Mouse (Mus musculus) ovary, postnatal 14 days (tissue): ENCODE results near the gene Lrrc4b.

Source experiments
- DNase-seq: peaks from one replicate; pipeline ENCODE4 v3.0.0; 2022; ENCODE audit warnings: low spot score

Gene Lrrc4b

DNA sequence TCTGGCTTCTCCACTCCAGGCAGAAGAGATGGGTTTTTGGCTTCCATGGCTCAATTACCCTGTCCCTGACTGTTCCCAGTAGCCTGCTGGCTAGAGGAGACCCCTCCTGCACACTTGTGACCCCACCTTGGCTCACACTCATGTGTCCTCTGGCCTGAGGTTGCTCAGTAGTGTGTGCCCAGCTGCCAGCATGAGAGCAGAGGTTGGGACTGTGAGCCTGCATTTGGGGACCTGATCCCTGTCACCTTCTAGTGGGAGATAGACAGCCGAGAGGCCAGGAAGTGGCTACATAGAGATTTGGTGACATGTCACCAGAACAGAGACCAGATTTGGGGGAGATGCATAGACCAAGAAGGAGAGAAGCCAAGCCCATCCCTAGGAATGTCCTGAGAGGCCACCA is 8.4 kb downstream of the Lrrc4b start:
- DNase-seq, result no peak

- DNase-seq, result no peak
These were observed 9.1 kb downstream of the Lrrc4b start for GRCm38 (mm10) chr7:44437933-44438332.

DNA sequence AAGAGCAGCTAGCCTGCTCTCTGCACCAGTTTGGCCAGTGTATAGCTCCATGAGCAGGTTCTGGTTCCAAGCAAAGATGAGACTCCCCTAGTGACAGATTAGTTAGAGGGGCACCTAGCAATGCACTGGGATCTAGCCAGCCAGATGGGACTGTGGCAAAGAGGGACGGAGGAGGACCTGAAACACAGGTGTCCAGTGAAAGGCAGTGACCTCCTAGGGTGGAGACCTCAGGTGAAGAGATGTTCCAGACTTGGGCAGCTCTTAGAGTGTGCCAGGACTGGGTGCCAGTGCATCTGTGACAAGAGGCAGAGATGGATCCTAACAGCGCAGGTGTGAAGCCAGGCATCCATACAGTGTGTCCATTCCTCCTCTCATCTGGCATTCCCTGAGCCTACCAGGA is 10.9 kb downstream of the Lrrc4b start:
- DNase-seq, result no peak

DNA sequence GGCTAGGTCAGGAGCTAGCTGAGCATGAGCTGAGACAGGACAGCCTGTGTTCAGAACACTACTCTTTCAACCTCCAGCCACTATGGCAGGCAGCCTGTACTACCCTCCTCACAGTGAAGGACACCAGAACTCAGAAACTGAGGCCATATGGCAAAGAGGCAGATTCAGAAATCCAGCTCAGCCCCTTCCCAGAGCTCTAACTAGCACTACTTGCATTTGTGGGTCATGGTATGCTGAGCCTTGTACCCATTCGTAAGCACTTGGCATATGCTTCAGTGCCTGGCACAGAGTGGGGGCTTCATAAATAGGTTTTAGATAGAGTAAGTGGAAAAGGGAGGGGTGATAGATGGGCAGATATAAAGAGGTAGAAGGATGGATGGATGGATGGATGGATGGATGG is 11.7 kb downstream of the Lrrc4b start:
- no peak for DNase-seq

DNA sequence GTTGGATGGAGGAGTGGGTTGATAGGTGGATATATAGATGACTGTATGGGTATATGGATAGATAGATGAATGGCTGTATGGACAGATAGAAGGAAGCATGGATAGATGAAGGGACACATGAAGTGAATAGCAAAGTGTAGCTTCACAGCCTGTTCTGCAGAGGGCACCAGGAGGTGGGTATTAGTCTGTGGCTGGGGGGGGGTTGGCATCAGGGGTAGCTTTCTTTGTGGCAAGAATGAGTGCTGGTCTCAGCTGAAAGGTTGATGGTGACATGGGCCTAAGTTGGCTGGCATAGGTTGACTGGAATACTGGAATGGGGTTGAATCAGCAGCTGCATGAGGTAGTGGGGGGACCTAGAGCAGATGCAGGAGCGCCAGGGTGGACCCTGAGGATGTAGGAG is 12.4 kb downstream of the Lrrc4b start:
- no peak for DNase-seq

DNA sequence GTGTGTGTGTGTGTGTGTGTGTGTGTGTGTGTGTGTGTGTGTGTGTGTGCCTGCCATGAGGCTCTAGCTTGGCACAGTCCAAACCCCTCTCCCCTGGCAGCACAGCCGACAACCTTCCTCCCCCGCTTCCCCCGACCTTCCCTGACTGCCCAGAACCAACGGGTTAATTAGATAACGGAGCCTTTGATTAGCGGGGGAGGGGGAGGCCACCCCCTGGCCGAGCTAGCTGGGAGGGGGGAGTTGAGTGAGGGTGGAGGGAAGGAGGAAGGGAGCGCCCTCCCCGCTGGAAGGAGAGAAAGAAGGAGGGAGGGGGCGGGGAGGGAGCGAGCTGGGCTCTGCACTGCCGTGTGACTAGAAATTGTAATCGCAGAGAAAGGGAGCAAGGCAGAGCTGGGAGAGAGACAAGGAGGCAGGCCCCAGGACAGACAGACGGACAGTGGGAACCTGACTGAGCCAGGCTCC is 12.9 kb downstream of the Lrrc4b start:
- DNase-seq, result no peak

GRCm38 (mm10) chr7:44442407-44442821 is 13.6 kb downstream of the Lrrc4b start:
- DNase-seq, result no peak

- DNase-seq, result no peak
These were observed 14.7 kb downstream of the Lrrc4b start for GRCm38 (mm10) chr7:44443268-44444173.

DNA sequence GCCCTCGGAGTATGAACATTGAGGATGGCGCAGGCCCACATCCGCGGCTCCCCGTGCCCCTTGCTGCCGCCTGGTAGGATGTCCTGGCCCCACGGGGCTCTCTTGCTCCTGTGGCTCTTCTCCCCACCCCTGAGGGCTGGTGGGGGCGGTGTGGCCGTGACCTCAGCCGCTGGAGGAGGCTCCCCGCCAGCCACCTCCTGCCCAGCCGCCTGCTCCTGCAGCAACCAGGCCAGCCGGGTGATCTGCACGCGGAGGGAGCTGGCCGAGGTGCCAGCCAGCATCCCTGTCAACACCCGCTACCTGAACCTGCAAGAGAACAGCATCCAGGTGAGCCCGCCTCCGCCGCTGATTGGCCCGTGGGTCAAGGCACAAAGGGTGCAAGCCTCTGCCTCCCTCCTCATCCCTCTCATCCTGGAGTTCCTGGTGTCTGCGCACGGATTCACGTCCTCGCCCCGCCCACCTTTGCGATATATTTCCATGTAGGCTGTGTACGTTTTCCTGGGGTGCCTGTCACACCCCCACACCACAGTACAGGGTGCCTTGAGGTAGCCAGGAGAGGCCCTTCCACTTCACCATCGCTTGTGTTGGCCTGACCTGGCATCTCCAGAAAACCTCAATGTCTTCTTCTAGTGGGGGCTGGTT is 16.2 kb downstream of the Lrrc4b start:
- DNase-seq, result no peak

GRCm38 (mm10) chr7:44445528-44445923 is 16.7 kb downstream of the Lrrc4b start:
- no peak for DNase-seq

DNA sequence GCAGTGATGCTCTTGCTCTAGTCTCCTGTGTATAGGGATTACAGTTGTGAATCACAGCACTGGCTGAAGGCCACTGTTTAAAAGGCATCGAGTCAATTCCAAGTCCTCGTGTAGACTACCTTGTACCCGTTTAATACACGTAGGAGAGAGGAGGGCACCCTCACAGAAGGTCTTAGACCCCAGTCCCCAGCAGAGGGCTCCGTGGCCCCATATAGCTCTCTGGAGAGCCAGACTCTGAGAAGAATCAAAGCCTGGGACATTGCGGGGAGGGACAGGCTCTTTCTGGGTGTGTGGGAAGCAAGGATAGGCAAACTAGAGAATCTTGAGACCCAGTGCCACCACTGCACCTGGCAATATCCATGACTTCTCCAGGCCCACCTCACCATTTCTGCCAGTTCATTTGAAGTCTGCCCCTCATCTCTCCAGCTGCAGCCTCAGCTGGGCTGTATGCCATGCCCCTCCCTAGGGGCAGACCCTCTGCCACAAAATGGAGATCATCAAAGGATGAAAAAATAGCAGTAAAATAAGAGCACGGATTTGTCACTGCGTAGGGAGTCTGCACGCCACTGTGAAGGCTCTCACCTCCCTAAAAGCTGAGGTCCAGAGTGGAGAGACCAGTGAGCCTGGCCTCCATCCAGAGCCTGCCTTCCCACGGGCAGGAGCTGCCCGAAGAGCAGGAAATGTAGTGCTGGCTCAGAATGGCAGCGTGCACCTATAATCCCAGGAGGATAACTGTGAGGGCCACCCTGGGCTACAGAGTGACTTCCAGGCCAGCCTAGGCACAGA is 17.4 kb downstream of the Lrrc4b start:
- DNase-seq, result no peak

DNA sequence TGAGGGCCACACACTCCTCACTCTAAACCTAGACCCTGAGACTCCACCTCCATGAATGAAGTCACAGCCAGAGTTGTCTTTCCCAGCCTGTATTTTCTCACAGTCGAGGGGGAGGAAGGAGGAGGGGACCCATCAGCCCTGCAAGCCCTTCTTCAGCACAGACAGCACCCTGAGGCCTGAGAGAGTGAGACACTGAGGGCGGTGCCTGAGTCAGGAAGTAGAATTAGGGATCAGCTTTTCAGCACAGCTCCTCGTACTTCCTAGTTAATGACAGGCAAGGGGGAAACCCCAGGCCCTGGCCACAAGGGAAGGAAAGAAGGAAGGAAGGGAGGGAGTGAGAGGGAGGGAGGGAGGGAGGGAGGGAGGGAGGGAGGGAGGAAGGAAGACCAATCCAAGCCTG is 24.4 kb downstream of the Lrrc4b start:
- DNase-seq, result no peak

DNA sequence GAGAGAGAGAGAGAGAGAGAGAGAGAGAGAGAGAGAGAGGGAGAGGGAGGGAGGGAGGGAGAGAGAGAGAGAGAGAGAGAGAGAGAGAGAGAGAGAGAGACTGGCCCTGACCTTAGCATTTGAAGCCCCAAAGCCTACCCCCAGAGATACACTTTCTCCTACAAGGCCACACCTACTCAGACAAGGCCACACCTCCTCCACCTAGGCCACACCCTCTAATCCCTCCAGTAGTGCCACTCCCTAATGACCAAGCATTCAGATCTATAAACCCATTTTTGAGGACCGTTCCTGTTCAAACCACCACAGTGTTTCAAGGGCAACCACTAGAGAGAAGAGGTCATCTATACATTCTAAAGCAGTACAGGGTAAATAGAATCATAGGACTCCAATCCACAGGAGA is 27.5 kb downstream of the Lrrc4b start:
- DNase-seq, result no peak

GRCm38 (mm10) chr7:44460067-44460466 is 31.2 kb downstream of the Lrrc4b start:
- DNase-seq, result no peak

- no peak for DNase-seq
These were observed 32.1 kb downstream of the Lrrc4b start for GRCm38 (mm10) chr7:44460767-44461502.

GRCm38 (mm10) chr7:44461503-44462217 is 32.8 kb downstream of the Lrrc4b start:
- no peak for DNase-seq

- no peak for DNase-seq
These were observed 33.6 kb downstream of the Lrrc4b start for GRCm38 (mm10) chr7:44462218-44463055.

- no peak for DNase-seq
These were observed 34.2 kb downstream of the Lrrc4b start for GRCm38 (mm10) chr7:44463056-44463425.

DNA sequence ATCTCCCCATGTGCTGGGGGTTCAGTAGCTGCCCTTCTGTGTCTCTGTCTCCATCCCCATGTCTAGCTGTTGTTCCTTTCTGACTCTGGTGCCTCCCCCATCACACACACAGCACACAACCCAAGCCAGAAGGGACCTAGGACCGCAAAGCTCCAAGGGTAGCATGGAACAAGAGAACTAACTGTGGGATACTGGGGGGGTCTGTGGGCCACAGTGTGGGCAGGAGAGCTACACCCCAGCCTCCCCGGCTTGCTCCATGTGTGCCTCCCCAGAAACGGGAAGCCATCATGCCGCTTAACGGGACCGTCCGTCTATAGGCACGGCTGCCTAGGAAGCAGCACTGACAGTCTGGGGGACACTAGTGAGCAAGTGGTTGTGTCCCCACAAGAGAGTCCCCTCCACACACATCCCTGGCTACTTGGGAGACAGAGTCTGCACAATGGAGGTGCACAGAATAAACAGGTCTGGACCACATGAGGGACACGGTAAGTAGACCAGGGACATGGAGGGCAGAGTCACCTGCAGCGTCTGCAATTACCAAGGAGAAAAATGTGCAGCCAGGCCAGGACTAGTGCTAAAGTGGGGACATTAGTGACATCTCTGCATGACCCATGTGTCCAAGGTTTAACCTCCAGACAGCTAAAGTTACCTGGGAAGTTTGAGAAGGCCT is 34.9 kb downstream of the Lrrc4b start:
- DNase-seq, result no peak

DNA sequence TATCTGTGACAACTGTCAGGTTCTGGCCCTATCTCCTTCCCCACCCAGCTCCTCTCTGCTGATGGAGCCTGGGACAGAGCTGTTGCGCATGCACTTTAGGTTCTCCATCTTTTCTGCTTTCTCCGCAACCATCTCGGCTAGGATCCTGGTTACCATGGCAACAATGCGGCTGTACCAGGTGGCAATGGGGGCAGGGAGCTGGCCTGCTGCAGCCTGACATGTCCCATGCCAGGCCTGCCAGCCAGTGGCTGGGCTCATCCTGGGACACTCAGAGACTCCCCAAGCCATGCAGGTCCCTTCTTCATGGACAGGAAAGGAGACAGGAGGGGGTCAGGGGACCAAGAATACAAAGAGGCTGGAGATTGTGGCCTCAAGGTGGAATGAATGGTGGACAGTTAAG is 35.7 kb downstream of the Lrrc4b start:
- no peak for DNase-seq
